Mouse (Mus musculus) brown adipose tissue, adult 24 weeks (tissue): ENCODE data around the gene Arhgef6. TPM values are rescaled to one million over a fixed set of nuclear protein-coding genes. Genes with fewer than 3 reads are reported as not detected.

Source experiments
- H3K27ac ChIP-seq: fragments of 200-500 bp; replicated peaks from 2 replicates; pipeline ENCODE4 v1.5.1; 2012; ENCODE audit warnings: low read depth, mild to moderate bottlenecking, low read length
- H3K4me1 ChIP-seq: fragments of 200-500 bp; 2 replicates; pipeline ENCODE4 v1.6.1; 2012; ENCODE audit warnings: low read length, mixed read lengths; ENCODE audit not compliant: control insufficient read depth, insufficient read depth, insufficient read length
- H3K4me3 ChIP-seq: fragments of 200-500 bp; 2 replicates; pipeline ENCODE4 v1.5.1; 2012; ENCODE audit warnings: low read depth, mild to moderate bottlenecking, low read length, moderate library complexity; ENCODE audit not compliant: insufficient read depth
- polyA plus RNA-seq: library from polyadenylated mRNA; stranded (reverse); fragments of >200 nt; gene quantifications from 2 replicates; pipeline ENCODE4 v1.2.4, GENCODE M21; 2012; ENCODE audit not compliant: missing spikeins, insufficient read depth, insufficient read length

Arhgef6 gene
- polyA plus RNA-seq, 1 experiment: 15.1 TPM

DNA sequence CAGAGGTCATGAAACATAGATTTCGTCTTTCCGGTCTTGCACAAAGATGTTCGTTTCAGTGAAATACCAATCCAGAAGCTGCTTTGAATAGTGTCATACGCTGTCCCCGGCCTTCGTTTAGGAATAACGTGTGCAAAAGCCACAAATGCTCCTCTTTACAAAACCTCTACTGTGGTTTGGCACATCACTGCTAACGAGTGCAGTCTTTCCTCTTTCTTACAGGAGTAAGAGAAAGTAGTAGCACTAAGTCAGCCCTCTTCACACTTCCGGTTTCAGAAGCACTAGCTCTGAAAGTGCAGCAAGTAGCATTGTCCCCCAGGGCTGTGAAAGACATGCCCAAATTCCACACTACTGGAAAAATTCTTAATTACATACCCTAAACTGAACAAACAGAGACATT is 142.2 kb downstream of the Arhgef6 start:
- Histone ChIP-seq H3K27ac (no peak overlapping the region), H3K4me3 (no peak overlapping the region), H3K4me1 (no peaks in the 10 kb centered on the region)

DNA sequence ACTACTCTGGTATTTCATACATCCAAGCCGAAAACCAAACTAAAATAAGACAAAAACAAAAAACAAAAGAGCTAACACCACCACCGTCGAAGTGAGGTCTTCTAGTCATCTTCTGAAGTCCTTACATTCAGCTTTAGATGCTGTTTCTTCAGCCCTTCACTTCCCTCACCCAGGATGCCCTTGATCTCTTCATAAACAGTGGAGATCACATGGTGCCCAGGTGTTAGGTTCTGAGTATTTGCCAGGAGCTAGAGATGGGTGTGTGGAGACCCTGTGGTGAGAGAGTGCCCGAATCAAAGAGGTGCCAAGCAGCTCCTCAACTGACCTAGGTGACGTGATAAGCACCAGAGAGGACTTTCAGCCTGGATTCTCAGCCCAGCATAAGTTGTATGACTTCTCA is 149.2 kb downstream of the Arhgef6 start:
- Histone ChIP-seq H3K4me3 (no peak overlapping the region), H3K27ac (no peak overlapping the region), H3K4me1 (no peaks in the 10 kb centered on the region)

- no peak overlapping the region for H3K27ac ChIP-seq
- H3K4me1 ChIP-seq: no peaks in the 10 kb centered on the region
- no peak overlapping the region for H3K4me3 ChIP-seq
These were observed 151.2 kb downstream of the Arhgef6 start for GRCm38 (mm10) chrX:57187301-57187700.

DNA sequence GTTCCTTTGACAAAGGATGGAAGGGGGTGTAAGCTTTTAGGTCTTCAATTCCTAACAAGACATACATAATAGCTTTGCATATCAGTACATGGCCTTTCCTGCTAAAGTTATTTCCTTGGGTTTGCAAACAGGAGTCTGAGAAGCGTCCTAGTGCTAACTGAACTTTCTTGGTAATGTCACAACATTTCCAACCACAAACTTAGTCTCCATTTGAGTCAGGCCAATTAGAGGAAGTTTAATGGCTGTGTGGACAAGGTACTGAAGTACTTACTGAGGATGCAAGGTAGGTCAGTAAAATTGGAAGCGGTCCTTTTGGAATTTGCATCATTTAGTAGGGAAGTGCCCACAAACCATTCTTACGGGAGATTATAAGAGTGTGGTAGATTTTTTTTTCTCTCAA is 155.2 kb downstream of the Arhgef6 start:
- no peak overlapping the region for H3K4me3 ChIP-seq
- no peak overlapping the region for H3K27ac ChIP-seq
- no peaks in the 10 kb centered on the region for H3K4me1 ChIP-seq

DNA sequence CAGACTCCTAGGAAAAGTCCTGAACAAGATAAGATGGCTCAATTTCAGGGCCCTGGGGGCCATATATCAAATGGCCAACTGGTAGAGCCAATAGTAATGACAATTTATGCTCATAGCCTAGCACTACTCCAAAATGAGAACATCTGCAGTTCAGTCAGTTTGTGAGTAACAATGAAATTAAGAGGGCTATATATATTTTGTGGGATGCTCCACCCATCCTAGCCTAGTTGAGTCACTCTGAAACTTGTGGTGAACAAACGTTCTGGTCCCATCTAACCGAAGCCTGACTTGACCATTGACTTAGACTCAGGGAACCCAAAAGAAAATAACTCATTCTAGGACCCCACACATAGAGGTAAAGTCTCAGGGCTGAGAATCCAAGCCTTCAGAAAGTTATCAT is 156.1 kb downstream of the Arhgef6 start:
- Histone ChIP-seq H3K4me3 (no peak overlapping the region), H3K4me1 (no peaks in the 10 kb centered on the region), H3K27ac (no peak overlapping the region)

Other genes with a start within 250 kb of the Arhgef6 start
- gene Cd40lg, start 126.6 kb downstream of the Arhgef6 start, polyA plus RNA-seq: not detected in 2 replicates
- gene Rbmx, start 54.3 kb upstream of the Arhgef6 start, polyA plus RNA-seq: 13.7 and 18.0 TPM in 2 replicates
- not detected in 2 replicates for gene Gm364, start 70.4 kb upstream of the Arhgef6 start, polyA plus RNA-seq
- gene Gpr101, start 165.0 kb upstream of the Arhgef6 start, polyA plus RNA-seq: not detected in 2 replicates